Comparison of ENCODE assay signal across 7 mouse cellular contexts in the genomic region with DNA sequence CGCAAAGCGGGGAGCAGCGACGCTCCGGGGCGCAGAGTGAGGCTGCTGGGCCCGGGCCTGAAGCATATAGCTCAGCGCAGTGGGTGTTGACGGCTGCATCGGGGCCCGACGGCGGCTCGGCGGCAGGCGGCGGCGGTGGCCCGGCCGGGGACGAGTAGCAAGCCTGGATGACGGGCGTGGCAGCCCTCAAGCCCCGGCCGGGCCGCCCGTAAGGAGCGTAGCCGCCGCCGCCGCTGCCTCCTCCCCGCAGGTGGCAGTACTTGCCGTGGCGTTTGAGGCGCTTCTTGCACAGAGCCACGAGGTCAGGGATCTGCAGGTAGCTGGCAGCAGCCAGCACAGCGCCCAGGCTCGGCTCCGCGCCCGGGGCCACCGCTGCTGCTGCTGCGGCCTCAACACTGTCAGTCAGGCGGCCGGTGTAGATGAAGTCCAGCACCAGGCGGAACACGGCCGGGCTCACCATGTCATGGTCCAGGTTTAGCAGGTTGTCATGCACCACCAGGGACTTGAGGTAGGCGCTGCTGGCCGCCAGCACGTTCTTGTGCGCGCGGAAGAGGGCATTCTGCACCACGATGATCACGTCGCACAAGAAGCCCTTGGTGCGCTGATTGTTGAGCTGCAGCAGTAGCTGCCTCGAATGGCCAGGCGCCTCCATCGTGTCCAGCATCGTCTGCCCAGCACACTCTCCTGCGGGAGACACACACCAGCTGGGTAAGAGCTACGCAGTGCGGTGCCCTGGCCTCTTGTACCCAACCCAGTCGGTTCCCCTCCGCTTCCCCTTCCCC. TPM values are rescaled to one million over a fixed set of nuclear protein-coding genes. Genes with fewer than 3 reads are reported as not detected.
A peak's percentile ranks its signal among the peaks of the same experiment; 100 is the strongest.
DNase-seq lines count a peak whose midpoint lies in the region; ATAC-seq lines count a peak whose summit lies in the region.

No protein-coding gene starts in this region.

- 6% methylated on average over 37 of the region's 68 CpGs for WGBS in embryonic facial prominence, embryonic 14.5 days
- WGBS in hindbrain, embryonic 12.5 days = 2% methylated on average over 67 of the region's 68 CpGs
- WGBS in liver, embryonic 13.5 days (ENCODE audit: insufficient replicate concordance) = 3% methylated on average over 68 of the region's 68 CpGs
- 5% methylated on average over 56 of the region's 68 CpGs for WGBS in neural tube, embryonic 15.5 days

- H3K36me3 ChIP-seq in embryonic facial prominence, embryonic 14.5 days (ENCODE audit: control insufficient read depth, insufficient read depth, low read length) = peaks cover 55% of the 10 kb centered on the region
- H3K36me3 ChIP-seq in hindbrain, embryonic 12.5 days = peaks cover 15% of the 10 kb centered on the region
- H3K36me3 ChIP-seq in liver, embryonic 13.5 days = peaks cover 13% of the 10 kb centered on the region
- peaks cover 12% of the 10 kb centered on the region for H3K36me3 ChIP-seq in neural tube, embryonic 15.5 days

- peaks cover 23% of the 10 kb centered on the region; the same call in 1 of the 2 replicates for H3K4me1 ChIP-seq in embryonic facial prominence, embryonic 14.5 days (ENCODE audit: control insufficient read depth, insufficient read depth, low read length)
- peaks cover 60% of the 10 kb centered on the region for H3K4me1 ChIP-seq in hindbrain, embryonic 12.5 days
- H3K4me1 ChIP-seq in liver, embryonic 13.5 days (replicated peaks) = peaks cover 76% of the 10 kb centered on the region
- peaks cover 75% of the 10 kb centered on the region for H3K4me1 ChIP-seq in neural tube, embryonic 15.5 days

- H3K9ac ChIP-seq in embryonic facial prominence, embryonic 14.5 days (ENCODE audit: low read depth, low read length) = peak overlapping the region; percentile 78
- peak overlapping the region; percentile 61 for H3K9ac ChIP-seq in hindbrain, embryonic 12.5 days
- peak overlapping the region; percentile 57 for H3K9ac ChIP-seq in liver, embryonic 13.5 days
- H3K9ac ChIP-seq in neural tube, embryonic 15.5 days (replicated peaks) = peak overlapping the region; percentile 33; the same call in 1 of the 2 replicates

- no peaks in the 10 kb centered on the region for H3K9me3 ChIP-seq in embryonic facial prominence, embryonic 14.5 days (ENCODE audit: control insufficient read depth, low read length)
- H3K9me3 ChIP-seq in hindbrain, embryonic 12.5 days (replicated peaks) = no peaks in the 10 kb centered on the region
- H3K9me3 ChIP-seq in liver, embryonic 13.5 days (replicated peaks) = no peaks in the 10 kb centered on the region
- no peaks in the 10 kb centered on the region for H3K9me3 ChIP-seq in neural tube, embryonic 15.5 days (replicated peaks)

- peak overlapping the region; percentile 93 for H3K4me2 ChIP-seq in embryonic facial prominence, embryonic 14.5 days (ENCODE audit: low read depth, low read length)
- H3K4me2 ChIP-seq in hindbrain, embryonic 12.5 days (replicated peaks) = peak overlapping the region; percentile 80
- H3K4me2 ChIP-seq in liver, embryonic 13.5 days = peak overlapping the region; percentile 82
- H3K4me2 ChIP-seq in neural tube, embryonic 15.5 days = peak overlapping the region; percentile 99

- peaks cover 87% of the 10 kb centered on the region for H3K27me3 ChIP-seq in embryonic facial prominence, embryonic 14.5 days (replicated peaks; ENCODE audit: control insufficient read depth, insufficient read depth, low read length)
- peaks cover 97% of the 10 kb centered on the region for H3K27me3 ChIP-seq in hindbrain, embryonic 12.5 days
- H3K27me3 ChIP-seq in liver, embryonic 13.5 days = peaks cover 85% of the 10 kb centered on the region
- peaks cover 71% of the 10 kb centered on the region for H3K27me3 ChIP-seq in neural tube, embryonic 15.5 days (replicated peaks)

- H3K27ac ChIP-seq in embryonic facial prominence, embryonic 14.5 days (replicated peaks; ENCODE audit: low read depth, low read length) = peak overlapping the region; percentile 82
- 0 out of 2 replicates have a peak overlapping the region, but pooled peaks have one; percentile 40 for H3K27ac ChIP-seq in hindbrain, embryonic 12.5 days
- H3K27ac ChIP-seq in liver, embryonic 13.5 days = no peak overlapping the region
- 0 out of 2 replicates have a peak overlapping the region, but pooled peaks have one; percentile 4 for H3K27ac ChIP-seq in neural tube, embryonic 15.5 days (replicated peaks)

- ATAC-seq in embryonic facial prominence, embryonic 14.5 days (ENCODE audit: low read depth) = no peak
- no peak for ATAC-seq in hindbrain, embryonic 12.5 days (ENCODE audit: low FRiP score)
- ATAC-seq in liver, embryonic 13.5 days (ENCODE audit: low read depth) = no peak
- ATAC-seq in neural tube, embryonic 15.5 days (ENCODE audit: low FRiP score) = no peak

- peak; percentile 29 to 39 for DNase-seq in spleen, postnatal 36 days (ENCODE audit: low spot score in 2 of 2)
- no peak for DNase-seq in spleen, adult 12 weeks (ENCODE audit: low spot score)
- DNase-seq in embryonic facial prominence, embryonic 14.5 days (ENCODE audit: low spot score) = peak; percentile 26
- no peak for DNase-seq in liver, embryonic 13.5 days
- DNase-seq in yolk sac, embryonic 10.5 days (ENCODE audit: low spot score) = no peak

- H3K4me3 ChIP-seq in embryonic facial prominence, embryonic 14.5 days (ENCODE audit: low read depth, low read length) = peak overlapping the region; percentile 69
- H3K4me3 ChIP-seq in hindbrain, embryonic 12.5 days = peak overlapping the region; percentile 47
- H3K4me3 ChIP-seq in liver, embryonic 13.5 days (replicated peaks) = peak overlapping the region; percentile 70
- peak overlapping the region; percentile 53 for H3K4me3 ChIP-seq in neural tube, embryonic 15.5 days (replicated peaks)

RNA-seq across cellular contexts. Expression of gene Hic1, which starts 2.3 kb away (rescaled TPM):
- 13.1 and 17.8 TPM in 2 replicates for polyA plus RNA-seq in embryonic facial prominence, embryonic 14.5 days (2014; fragmentation: Nextera tagmentation; extraction: Ambion mirVana)
- polyA plus RNA-seq in hindbrain, embryonic 12.5 days (2016; fragmentation: Nextera tagmentation; extraction: Ambion mirVana) = 11.3 and 15.8 TPM in 2 replicates
- 1.2 and 1.5 TPM in 2 replicates for polyA plus RNA-seq in liver, embryonic 13.5 days (2015; fragmentation: Nextera tagmentation; extraction: Ambion mirVana)
- polyA plus RNA-seq in neural tube, embryonic 15.5 days (2015; fragmentation: Nextera tagmentation; extraction: Ambion mirVana) = 5.3 and 10.7 TPM in 2 replicates

RNA-seq across cellular contexts. Expression of gene Ovca2, which starts 11.6 kb away (rescaled TPM):
- polyA plus RNA-seq in embryonic facial prominence, embryonic 14.5 days (2014; fragmentation: Nextera tagmentation; extraction: Ambion mirVana) = 23.1 and 26.5 TPM in 2 replicates
- polyA plus RNA-seq in hindbrain, embryonic 12.5 days (2016; fragmentation: Nextera tagmentation; extraction: Ambion mirVana) = 23.8 and 24.5 TPM in 2 replicates
- 13.3 and 13.4 TPM in 2 replicates for polyA plus RNA-seq in liver, embryonic 13.5 days (2015; fragmentation: Nextera tagmentation; extraction: Ambion mirVana)
- polyA plus RNA-seq in neural tube, embryonic 15.5 days (2015; fragmentation: Nextera tagmentation; extraction: Ambion mirVana) = 12.6 and 15.4 TPM in 2 replicates

RNA-seq across cellular contexts. Expression of gene Dph1, which starts 24.0 kb away (rescaled TPM):
- polyA plus RNA-seq in embryonic facial prominence, embryonic 14.5 days (2014; fragmentation: Nextera tagmentation; extraction: Ambion mirVana) = 22.5 and 23.8 TPM in 2 replicates
- 14.8 and 18.6 TPM in 2 replicates for polyA plus RNA-seq in hindbrain, embryonic 12.5 days (2016; fragmentation: Nextera tagmentation; extraction: Ambion mirVana)
- polyA plus RNA-seq in liver, embryonic 13.5 days (2015; fragmentation: Nextera tagmentation; extraction: Ambion mirVana) = 13.8 and 15.8 TPM in 2 replicates
- polyA plus RNA-seq in neural tube, embryonic 15.5 days (2015; fragmentation: Nextera tagmentation; extraction: Ambion mirVana) = 13.8 and 16.2 TPM in 2 replicates

RNA-seq across cellular contexts. Expression of gene Rtn4rl1, which starts 26.5 kb away (rescaled TPM):
- polyA plus RNA-seq in embryonic facial prominence, embryonic 14.5 days (2014; fragmentation: Nextera tagmentation; extraction: Ambion mirVana) = 4.9 TPM in 2 replicates
- 5.1 and 5.8 TPM in 2 replicates for polyA plus RNA-seq in hindbrain, embryonic 12.5 days (2016; fragmentation: Nextera tagmentation; extraction: Ambion mirVana)
- polyA plus RNA-seq in liver, embryonic 13.5 days (2015; fragmentation: Nextera tagmentation; extraction: Ambion mirVana) = 0.78 and 0.97 TPM in 2 replicates
- polyA plus RNA-seq in neural tube, embryonic 15.5 days (2015; fragmentation: Nextera tagmentation; extraction: Ambion mirVana) = 12.6 and 13.7 TPM in 2 replicates

Comparison
In these comparisons a context has a peak if more than half of its experiments do, and no peak if none do; other contexts are left out.
1. DNase-seq: peak in spleen, postnatal 36 days (2 of 2) and embryonic facial prominence, embryonic 14.5 days (single experiment); none in spleen, adult 12 weeks (single experiment), liver, embryonic 13.5 days (single experiment) and yolk sac, embryonic 10.5 days (single experiment).
2. Peak in every context shown above with its lines, with median percentiles within 50 percentile points of each other: H3K4me2 ChIP-seq, H3K4me3 ChIP-seq and H3K9ac ChIP-seq.